Mouse (Mus musculus): ENCODE results near the gene Filip1l.

GRCm38 (mm10) chr16:57484043-57484795 is 131.3 kb downstream of the Filip1l start:
- no peak for TF ChIP-seq CTCF (conservative IDR thresholded peaks at IDR 0.05; ENCODE audit: insufficient read depth, insufficient read length, low read depth, low read length)
- no peak for TF ChIP-seq POLR2A (IDR thresholded peaks at IDR 0.05; ENCODE audit: low read depth, low read length)

Measured in kidney, adult 2 months (tissue).